Mouse (Mus musculus) cortical plate, adult 2 months (tissue): ENCODE measurements around the gene Cds1.

Experiments
- CTCF ChIP-seq: fragments of 200-500 bp; IDR thresholded peaks from 2 replicates; pipeline ENCODE4 v1.5.1; 2011; ENCODE audit warnings: mild to moderate bottlenecking, control low read depth, low read length; ENCODE audit not compliant: insufficient read depth; ENCODE audit errors: extremely low read depth
- POLR2A ChIP-seq: fragments of 200-500 bp; IDR thresholded peaks from 2 replicates; pipeline ENCODE4 v1.6.1; 2011; ENCODE audit warnings: mild to moderate bottlenecking, low read length, control low read depth; ENCODE audit not compliant: insufficient read depth; ENCODE audit errors: extremely low read depth

- TF ChIP-seq POLR2A (no peak), CTCF (no peak)
Observed at GRCm38 (mm10) chr5:101819844-101820243, 54.9 kb downstream of the Cds1 start.
